Mouse (Mus musculus): ENCODE data around the gene Gpr179. TPM values are rescaled to one million over a fixed set of nuclear protein-coding genes. Genes with fewer than 3 reads are reported as not detected.

Gene Gpr179
- total RNA-seq, 2 experiments from 2014 or later = 0.13 to 0.40 TPM

DNA sequence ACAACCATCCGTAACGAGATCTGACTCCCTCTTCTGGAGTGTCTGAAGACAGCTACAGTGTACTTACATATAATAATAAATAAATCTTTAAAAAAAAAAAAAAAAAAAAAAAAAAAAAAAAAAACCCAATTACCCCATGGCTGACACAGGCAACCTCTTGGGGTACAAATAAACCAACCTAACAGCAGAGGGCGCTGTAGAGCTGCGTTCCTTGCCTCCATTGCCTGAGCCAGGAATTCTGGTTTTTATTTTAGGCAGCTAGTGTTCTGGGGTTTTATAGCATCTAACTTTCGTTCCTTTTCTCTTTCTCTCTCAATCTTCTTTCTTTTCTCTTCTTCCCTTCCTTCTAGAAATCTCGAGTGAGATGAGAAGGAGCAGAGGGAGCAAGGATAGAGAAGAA is 5.8 kb upstream of the Gpr179 start:
- DNase-seq (ENCODE audit: low spot score in 2 of 2) = peak; percentile 48 to 90

- no peak for DNase-seq (ENCODE audit: low spot score in 2 of 2)
Measured at GRCm38 (mm10) chr11:97355247-97355646, 3.4 kb upstream of the Gpr179 start.

GRCm38 (mm10) chr11:97354646-97355045 is 2.8 kb upstream of the Gpr179 start:
- DNase-seq (ENCODE audit: low spot score in 2 of 2) = no peak

- no peak for DNase-seq (ENCODE audit: low spot score in 2 of 2)
Measured at GRCm38 (mm10) chr11:97352935-97353597, 1.2 kb upstream of the Gpr179 start.

DNA sequence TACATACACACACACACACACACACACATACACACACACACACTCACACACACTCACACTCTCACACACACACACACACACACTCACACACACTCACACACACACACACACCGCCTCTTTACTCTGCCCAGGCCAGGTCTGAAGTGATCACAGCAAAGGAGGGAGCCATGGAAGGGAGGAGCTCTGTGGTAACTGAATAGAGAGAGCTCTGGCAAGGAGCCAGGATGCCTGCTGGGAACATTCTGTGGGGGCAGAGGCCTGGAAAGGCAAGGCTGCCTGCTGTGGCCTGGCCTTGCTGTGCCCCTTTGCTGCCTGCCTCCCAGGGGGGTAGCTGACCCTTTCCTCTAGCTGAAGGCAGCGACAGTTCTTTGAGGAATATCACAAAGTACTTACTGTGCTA is 1.8 kb downstream of the Gpr179 start:
- peak; percentile 52 to 83 for DNase-seq (ENCODE audit: low spot score in 2 of 2)

DNA sequence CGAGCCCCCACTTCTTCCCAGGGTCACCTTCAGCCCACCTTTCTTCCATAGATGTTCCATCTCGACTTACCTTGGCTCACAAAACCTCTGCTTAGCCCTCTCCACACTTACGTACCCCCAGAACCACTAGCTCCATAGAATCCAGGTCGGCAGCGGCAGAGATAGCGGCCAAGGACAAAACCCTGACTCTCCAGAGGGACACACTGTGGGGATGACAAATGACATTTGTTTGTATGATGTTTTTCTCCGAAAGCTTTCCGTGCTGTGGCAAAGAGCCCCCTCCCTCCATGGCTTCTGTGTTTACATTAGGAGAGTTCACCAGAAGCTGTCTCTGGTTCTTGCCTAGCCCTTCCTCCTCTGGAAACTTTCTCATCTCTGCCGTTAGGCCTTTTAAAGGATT is 4.6 kb downstream of the Gpr179 start:
- no peak for DNase-seq (ENCODE audit: low spot score in 2 of 2)

GRCm38 (mm10) chr11:97346383-97346782 is 5.5 kb downstream of the Gpr179 start:
- DNase-seq (ENCODE audit: low spot score in 2 of 2) = no peak

DNA sequence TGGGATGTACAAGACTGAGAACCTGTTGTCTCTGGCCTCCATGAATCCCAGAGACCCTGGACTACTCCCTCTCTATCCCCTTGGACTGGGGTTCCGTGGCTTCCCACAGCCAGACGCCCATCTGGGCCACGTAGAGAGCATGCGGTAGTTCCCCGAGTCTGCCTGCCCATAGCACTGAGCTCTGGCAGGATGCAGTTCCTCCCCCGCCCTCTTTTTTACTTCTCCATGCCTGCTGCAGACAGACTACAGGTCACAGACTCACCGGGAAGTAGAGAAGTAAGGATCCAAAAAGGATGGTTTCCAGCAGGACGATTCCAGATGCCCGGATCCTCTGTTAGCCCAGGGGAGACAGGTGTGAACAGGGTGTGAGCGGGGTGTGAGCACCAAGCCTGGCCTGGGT is 6.4 kb downstream of the Gpr179 start:
- DNase-seq (ENCODE audit: low spot score in 2 of 2) = no peak

GRCm38 (mm10) chr11:97343619-97344018 is 8.3 kb downstream of the Gpr179 start:
- DNase-seq (ENCODE audit: low spot score in 2 of 2) = no peak

- DNase-seq (ENCODE audit: low spot score in 2 of 2) = no peak
Measured at GRCm38 (mm10) chr11:97343175-97343574, 8.7 kb downstream of the Gpr179 start.

DNA sequence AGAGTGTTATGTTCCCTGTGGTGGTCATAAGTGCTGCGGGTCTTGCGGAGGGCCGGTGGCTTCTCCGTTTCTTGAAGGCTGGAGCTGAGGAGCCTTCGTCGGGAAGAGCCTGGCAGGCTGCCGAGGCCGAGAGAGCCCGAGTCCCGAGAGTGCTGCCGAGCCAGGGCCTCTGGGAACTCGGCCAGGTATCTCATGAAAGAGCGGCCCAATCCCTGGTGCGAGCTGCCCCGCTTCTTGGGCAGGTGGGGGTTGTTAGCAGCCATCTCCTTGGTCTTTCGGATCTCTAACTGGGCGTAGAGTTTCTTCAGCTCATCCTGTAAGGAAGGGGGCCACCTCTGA is 12.9 kb downstream of the Gpr179 start:
- DNase-seq (ENCODE audit: low spot score in 2 of 2) = peak in 1 of 2 experiments; percentile 48

DNA sequence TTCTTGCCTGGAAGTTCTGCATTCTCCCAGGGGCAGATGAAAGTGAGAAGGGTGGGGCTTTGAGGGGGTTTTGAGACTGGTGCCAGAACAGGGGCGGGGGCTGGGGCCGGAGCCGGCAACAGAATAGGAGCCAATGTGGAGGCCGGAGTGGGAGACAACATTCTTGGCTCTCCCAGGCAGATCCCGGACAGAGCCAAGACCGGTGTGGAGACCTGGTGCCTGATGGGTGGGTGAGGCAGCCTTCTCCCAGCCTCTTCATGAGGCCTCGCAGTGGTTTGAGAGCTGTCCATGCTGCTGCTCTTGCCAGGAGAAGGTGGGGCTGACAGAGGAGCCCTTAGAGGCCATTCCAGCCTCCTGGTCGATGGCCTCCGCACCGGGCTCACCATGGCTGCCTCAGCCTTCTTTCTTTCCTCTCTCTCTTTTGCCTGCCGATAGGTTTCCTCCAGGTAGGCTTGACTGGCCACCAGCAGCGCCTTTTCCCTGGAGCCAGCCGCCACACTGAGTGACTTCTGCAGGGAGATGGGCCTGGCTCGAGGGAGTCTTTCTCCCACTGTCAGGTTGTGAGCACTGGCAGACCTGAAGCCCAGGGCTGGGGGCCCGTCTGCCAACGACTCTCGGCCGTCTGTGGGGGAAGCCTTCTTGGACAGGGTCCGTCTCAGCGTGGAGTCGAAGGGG is 13.4 kb downstream of the Gpr179 start:
- DNase-seq (ENCODE audit: low spot score in 2 of 2) = no peak

- no peak for DNase-seq (ENCODE audit: low spot score in 2 of 2)
Measured at GRCm38 (mm10) chr11:97337363-97337762, 14.5 kb downstream of the Gpr179 start.

DNA sequence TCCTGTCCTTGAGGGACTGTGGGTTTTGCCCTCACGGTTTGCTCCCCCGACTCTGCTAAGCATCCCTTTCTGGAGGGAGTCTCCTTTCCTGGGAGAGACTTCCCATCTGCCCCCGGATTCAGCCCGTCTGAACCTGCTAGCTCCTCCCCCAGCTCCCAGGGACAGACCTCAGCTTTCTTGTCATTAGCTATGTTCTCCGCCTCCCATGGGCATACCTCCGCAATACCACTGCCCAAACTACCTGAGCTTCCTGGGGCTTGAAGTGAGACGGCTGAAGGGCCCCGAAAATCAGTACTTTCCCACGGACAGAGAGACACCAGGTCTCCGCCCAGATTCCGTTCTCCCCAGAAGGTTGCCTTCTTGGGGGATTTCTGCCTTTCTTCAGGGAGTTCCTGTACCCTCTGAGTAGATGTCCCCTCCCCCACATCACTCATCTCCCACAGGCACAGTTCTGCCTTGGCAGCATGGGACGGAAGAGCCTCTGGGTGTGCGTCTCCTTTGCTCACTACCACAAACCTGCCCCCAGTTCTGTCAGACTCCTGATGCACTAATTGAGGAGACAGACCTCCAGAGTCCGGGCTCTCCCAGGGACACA is 15.0 kb downstream of the Gpr179 start:
- no peak for DNase-seq (ENCODE audit: low spot score in 2 of 2)

- no peak for DNase-seq (ENCODE audit: low spot score in 2 of 2)
Measured at GRCm38 (mm10) chr11:97336238-97336637, 15.6 kb downstream of the Gpr179 start.

GRCm38 (mm10) chr11:97334400-97334799 is 17.5 kb downstream of the Gpr179 start:
- DNase-seq (ENCODE audit: low spot score in 2 of 2) = no peak

DNA sequence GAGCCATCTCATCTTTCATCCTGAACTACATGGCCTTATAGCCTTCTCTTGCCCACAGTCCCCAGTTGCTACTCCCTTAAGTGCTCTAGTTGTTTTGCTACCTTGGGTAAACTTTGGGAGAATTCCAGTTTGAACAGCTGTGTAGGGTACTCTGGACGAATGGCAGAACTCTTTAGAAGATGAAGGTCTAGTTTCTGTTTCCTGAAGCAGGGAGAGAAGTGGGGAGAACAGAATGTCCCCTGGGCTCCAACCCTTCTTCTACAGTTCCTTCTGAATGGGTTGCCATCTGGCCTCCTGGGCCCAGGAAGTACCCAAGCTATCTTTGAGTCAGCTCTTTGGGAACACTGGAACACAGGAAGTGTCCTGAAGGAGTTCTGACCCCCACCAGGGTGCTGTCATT is 18.0 kb downstream of the Gpr179 start:
- DNase-seq (ENCODE audit: low spot score in 2 of 2) = no peak

DNA sequence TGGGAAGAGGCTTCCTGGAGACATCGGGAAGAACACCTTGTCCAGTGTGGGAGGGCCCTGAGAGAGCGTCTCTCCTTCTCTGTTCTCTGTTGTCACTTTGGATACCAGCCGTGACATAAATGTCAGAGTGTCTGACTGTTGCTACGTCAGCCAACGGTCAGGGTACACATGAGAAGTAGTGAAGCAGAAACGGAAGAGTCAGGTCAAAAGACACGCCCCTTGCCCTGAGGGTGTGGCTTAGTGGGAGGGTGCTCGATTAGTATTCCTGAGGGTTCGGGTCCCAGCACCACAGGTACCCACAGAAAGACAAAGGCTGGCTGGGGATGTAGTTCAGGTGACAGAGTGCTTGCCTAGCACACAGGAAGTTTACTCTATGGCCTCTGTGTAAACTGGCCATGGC is 18.8 kb downstream of the Gpr179 start:
- DNase-seq (ENCODE audit: low spot score in 2 of 2) = no peak

DNA sequence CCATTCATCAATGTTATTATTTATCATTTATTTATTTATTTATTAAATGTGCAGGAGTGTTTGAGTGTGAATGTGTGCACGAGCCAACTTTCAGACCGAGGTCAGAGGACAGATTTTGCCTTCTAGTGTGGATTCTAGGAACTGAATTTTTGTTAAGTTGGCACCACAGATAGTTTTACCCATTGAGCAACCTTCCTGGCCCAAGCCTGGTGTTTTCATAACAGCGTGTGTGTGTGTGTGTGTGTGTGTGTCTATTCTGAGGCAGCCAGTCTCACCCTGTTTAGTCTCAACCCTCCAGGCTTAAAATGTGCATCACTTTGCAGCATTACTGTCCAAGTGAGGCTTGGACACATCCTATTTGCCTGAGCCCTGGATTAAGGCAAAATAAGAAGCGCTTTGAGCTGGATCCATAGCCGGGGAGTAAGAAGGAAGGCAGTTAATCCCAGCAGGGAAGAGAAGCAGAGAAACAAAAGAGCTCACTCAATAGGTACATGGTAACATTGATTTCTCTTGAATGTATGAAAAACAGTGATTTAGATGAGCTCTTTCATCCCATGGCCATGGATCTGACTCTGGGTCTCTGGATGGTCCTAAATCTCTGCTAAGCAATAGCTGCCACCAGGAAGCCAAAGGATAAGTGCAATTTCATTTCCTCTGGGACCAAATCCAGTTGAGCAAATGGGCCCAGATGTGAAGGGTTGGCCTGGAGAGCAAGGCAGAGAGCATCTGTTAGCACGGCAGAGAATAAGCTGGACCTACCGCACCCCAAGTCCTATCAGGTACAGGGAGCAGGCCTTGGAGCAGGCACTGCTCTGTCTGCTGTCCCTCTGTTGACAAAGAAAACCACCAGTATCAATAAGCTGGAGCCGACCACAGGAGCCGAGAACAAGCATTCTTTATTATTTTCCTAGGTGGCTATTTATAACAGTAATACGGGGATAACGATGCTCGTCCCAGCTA is 20.4 kb downstream of the Gpr179 start:
- DNase-seq (ENCODE audit: low spot score in 2 of 2) = no peak

DNA sequence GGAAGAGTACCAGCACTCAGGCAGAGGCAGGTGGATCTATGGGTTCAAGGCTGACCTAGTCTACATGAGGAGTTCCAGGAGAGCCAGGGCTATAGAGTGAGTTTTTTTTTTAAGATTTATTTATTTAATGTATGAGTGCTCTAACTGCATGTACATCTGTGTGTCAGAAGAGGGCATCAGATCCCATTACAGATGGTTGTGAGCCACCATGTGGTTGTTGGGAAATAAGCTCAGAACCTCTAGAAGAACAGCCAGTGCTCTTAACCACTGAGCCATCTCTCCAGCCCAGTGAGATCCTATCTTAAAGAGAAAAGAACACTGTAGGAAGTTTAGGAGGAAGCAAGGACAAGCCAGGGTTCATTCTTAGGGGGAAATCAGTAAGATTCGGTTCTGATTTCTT is 21.6 kb downstream of the Gpr179 start:
- no peak for DNase-seq (ENCODE audit: low spot score in 2 of 2)

GRCm38 (mm10) chr11:97328148-97328547 is 23.7 kb downstream of the Gpr179 start:
- DNase-seq (ENCODE audit: low spot score in 2 of 2) = peak in 1 of 2 experiments; percentile 74

DNA sequence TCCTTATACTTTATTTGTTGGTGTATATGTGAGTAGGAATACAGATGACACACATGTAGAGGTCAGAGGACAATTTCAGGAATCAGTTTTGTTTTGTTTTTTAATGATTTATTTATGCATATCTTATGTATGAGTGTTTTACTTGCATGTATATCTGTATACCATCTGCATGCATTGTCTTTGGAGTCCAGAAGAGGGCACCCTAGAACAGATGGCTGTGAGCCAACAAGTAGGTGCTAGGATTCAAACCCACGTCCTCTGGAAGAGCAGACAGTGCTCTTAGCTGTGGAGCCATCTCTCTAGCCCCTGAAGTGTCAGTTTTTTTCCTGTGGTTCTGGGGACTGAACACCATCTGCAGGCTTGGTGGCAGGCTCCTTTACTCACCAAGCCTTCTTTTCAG is 26.7 kb downstream of the Gpr179 start:
- DNase-seq (ENCODE audit: low spot score in 2 of 2) = no peak

Data from layer of hippocampus, adult 18-20 months (tissue).